Mouse (Mus musculus) gonadal fat pad, adult 2 months (tissue): ENCODE measurements around the gene Shroom3. TPM values are rescaled to one million over a fixed set of nuclear protein-coding genes. Genes with fewer than 3 reads are reported as not detected.

Source experiments
- DNase-seq: peaks from one replicate; pipeline ENCODE4 v3.0.0-alpha.2; 2012; ENCODE audit warnings: low read depth
- polyA plus RNA-seq: library from polyadenylated mRNA; depleted of rRNA; stranded (reverse); fragments of >200 nt; gene quantifications from 2 replicates; pipeline ENCODE4 v1.2.3, GENCODE M21; 2012; rRNA removed

Shroom3 gene
- polyA plus RNA-seq, 1 experiment = 24.9 TPM

- no peak for DNase-seq
These were observed 322.1 kb downstream of the Shroom3 start for GRCm38 (mm10) chr5:93005229-93005814.

GRCm38 (mm10) chr5:93005815-93006341 is 322.6 kb downstream of the Shroom3 start:
- no peak for DNase-seq

- no peak for DNase-seq
These were observed 325.0 kb downstream of the Shroom3 start for GRCm38 (mm10) chr5:93008256-93008655.

Other genes starting within 250 kb of the Shroom3 start
- 17.2 and 19.3 TPM in 2 replicates for gene Nup54, start 248.2 kb upstream of the Shroom3 start, polyA plus RNA-seq
- gene Scarb2, start 176.6 kb upstream of the Shroom3 start, polyA plus RNA-seq = 26.6 and 33.0 TPM in 2 replicates
- gene Fam47e, start 128.4 kb upstream of the Shroom3 start, polyA plus RNA-seq = 1.2 and 2.7 TPM in 2 replicates
- 5.5 and 7.5 TPM in 2 replicates for gene Stbd1, start 80.4 kb upstream of the Shroom3 start, polyA plus RNA-seq
- 0.30 and 0.69 TPM in 2 replicates for gene Ccdc158, start 8.2 kb upstream of the Shroom3 start, polyA plus RNA-seq